ENCODE assay signal across 10 mouse cellular contexts in genomic region chr6:52102699-52103098, GRCm38 (mm10). TPM values are rescaled to one million over a fixed set of nuclear protein-coding genes. Genes with fewer than 3 reads are reported as not detected.
DNase-seq lines count a peak whose midpoint lies in the region; ATAC-seq lines count a peak whose summit lies in the region.
"Had no signal": no experiment of that assay in that cellular context is flagged by ENCODE, and none has a peak within 500 bp of the region (broad histone marks: within the 10 kb centered on the region; RNA-seq: fewer than 3 reads in every experiment).

No protein-coding gene starts in this region.

- H3K4me3 ChIP-seq in brown adipose tissue, adult 24 weeks (ENCODE audit: insufficient read depth, low read depth, low read length) = peak overlapping the region; percentile 31
- H3K4me3 ChIP-seq in liver, embryonic 12.5 days = no peak overlapping the region

- WGBS in liver, embryonic 12.5 days (ENCODE audit: insufficient replicate concordance) = 60% methylated on average over 8 of the region's 8 CpGs

- peaks cover 20% of the 10 kb centered on the region for H3K27me3 ChIP-seq in liver, embryonic 12.5 days (replicated peaks)

- DNase-seq in frontal cortex, postnatal 36 days (ENCODE audit: low spot score in 2 of 2) = peak; percentile 3 to 5
- no peak for DNase-seq in frontal cortex, postnatal 14 days (ENCODE audit: low spot score in 2 of 2)
- peak; percentile 51 to 70 for DNase-seq in kidney, postnatal 4 days
- no peak for DNase-seq in kidney, adult 8-10 months
- DNase-seq in neural tube, embryonic 10.5 days (ENCODE audit: extremely low spot score, low spot score) = peak; percentile 54
- no peak for DNase-seq in natural killer cell, adult 2 months (ENCODE audit: low spot score in 2 of 2)
- DNase-seq: B cell, adult 2 months; cerebellum, adult 9-10 months had no signal

- peaks cover 19% of the 10 kb centered on the region for H3K4me1 ChIP-seq in brown adipose tissue, adult 24 weeks (ENCODE audit: control insufficient read depth, insufficient read depth, insufficient read length, low read length)
- H3K4me1 ChIP-seq in liver, embryonic 12.5 days = 0 out of 2 replicates have a peak, but pooled peaks cover 2% of the 10 kb centered on the region

- no peak overlapping the region for H3K9ac ChIP-seq in liver, embryonic 12.5 days

- peak overlapping the region; percentile 95 for H3K27ac ChIP-seq in brown adipose tissue, adult 24 weeks (replicated peaks; ENCODE audit: low read depth, low read length)
- no peak overlapping the region for H3K27ac ChIP-seq in liver, embryonic 12.5 days

- no peak overlapping the region for H3K4me2 ChIP-seq in liver, embryonic 12.5 days

- H3K9me3 ChIP-seq in liver, embryonic 12.5 days (replicated peaks) = no peaks in the 10 kb centered on the region

- no peak for ATAC-seq in liver, embryonic 12.5 days

- no peaks in the 10 kb centered on the region for H3K36me3 ChIP-seq in liver, embryonic 12.5 days

RNA-seq across cellular contexts. Expression of gene Hoxa1, which starts 55.4 kb away (rescaled TPM):
- polyA plus RNA-seq in brown adipose tissue, adult 24 weeks (2012; ENCODE audit: insufficient read depth, insufficient read length, missing spikeins) = 0.50 and 0.99 TPM in 2 replicates
- polyA plus RNA-seq in liver, embryonic 12.5 days (2016; fragmentation: Nextera tagmentation; extraction: Ambion mirVana) = 1.0 and 1.1 TPM in 2 replicates

Comparison
In these comparisons a context has a peak if more than half of its experiments do, and no peak if none do; other contexts are left out.
1. DNase-seq: peak in frontal cortex, postnatal 36 days (2 of 2), kidney, postnatal 4 days (2 of 2) and neural tube, embryonic 10.5 days (single experiment); none in frontal cortex, postnatal 14 days (0 of 2), kidney, adult 8-10 months (0 of 2) and natural killer cell, adult 2 months (0 of 2).